Mouse (Mus musculus): Measurements from ENCODE around the gene Tgfbr3l.

GRCm38 (mm10) chr8:4219617-4220016 is 28.4 kb upstream of the Tgfbr3l start:
- no peak for TF ChIP-seq CTCF (conservative IDR thresholded peaks at IDR 0.05; ENCODE audit: low read length)
- no peak for TF ChIP-seq NANOG (IDR thresholded peaks at IDR 0.05; ENCODE audit: borderline replicate concordance, low read length)
